12 mouse cellular contexts compared by ENCODE assay signal in the genomic region with DNA sequence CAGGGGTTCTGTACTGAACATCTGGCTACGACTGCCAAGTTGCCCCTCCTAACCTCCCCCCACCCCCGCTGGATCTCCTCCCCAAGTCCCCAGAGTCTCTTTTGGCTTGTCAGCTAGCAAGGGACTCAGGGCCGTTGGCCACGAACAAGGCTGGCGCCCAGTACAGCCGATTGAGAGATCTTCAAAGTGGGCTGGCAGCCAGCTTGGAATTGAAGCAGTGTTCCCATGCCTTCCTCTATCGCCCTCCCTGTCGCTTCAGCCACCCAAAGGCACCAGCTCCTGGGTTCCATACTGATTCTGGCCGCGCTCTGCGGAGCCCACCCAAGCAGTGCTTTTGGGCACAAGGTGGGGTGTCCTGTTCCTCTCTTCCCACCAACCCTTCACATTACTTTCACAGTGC. TPM values are rescaled to one million over a fixed set of nuclear protein-coding genes. Genes with fewer than 3 reads are reported as not detected.
A peak's percentile ranks its signal among the peaks of the same experiment; 100 is the strongest.
DNase-seq lines count a peak whose midpoint lies in the region; ATAC-seq and TF ChIP-seq lines count a peak whose summit lies in the region.
"Had no signal": no experiment of that assay in that cellular context is flagged by ENCODE, and none has a peak within 500 bp of the region (broad histone marks: within the 10 kb centered on the region; RNA-seq: fewer than 3 reads in every experiment).

No protein-coding gene starts in this region.

- H3K4me2 ChIP-seq in forebrain, embryonic 14.5 days (ENCODE audit: low read length), result no peak overlapping the region
- no peak overlapping the region for H3K4me2 ChIP-seq in forebrain, embryonic 11.5 days (ENCODE audit: low read depth, low read length, severe bottlenecking)
- H3K4me2 ChIP-seq in midbrain, embryonic 15.5 days, result no peak overlapping the region
- no peak overlapping the region for H3K4me2 ChIP-seq in midbrain, embryonic 11.5 days
- H3K4me2 ChIP-seq: limb, embryonic 13.5 days had no signal

- no peak overlapping the region for H3K4me3 ChIP-seq in forebrain, embryonic 14.5 days (ENCODE audit: low read depth, low read length)
- no peak overlapping the region for H3K4me3 ChIP-seq in forebrain, embryonic 11.5 days (ENCODE audit: low read depth, low read length)
- no peak overlapping the region for H3K4me3 ChIP-seq in midbrain, embryonic 15.5 days
- H3K4me3 ChIP-seq in midbrain, embryonic 11.5 days (ENCODE audit: low read depth, low read length), result no peak overlapping the region
- H3K4me3 ChIP-seq in olfactory bulb, adult 2 months (ENCODE audit: insufficient read depth, low read depth, low read length), result no peak overlapping the region
- H3K4me3 ChIP-seq: limb, embryonic 13.5 days; myocyte had no signal

- H3K4me1 ChIP-seq in forebrain, embryonic 14.5 days (ENCODE audit: control insufficient read depth, insufficient read depth, low read length), result peaks cover 13% of the 10 kb centered on the region
- 0 out of 2 replicates have a peak, but pooled peaks cover 3% of the 10 kb centered on the region for H3K4me1 ChIP-seq in forebrain, embryonic 11.5 days (replicated peaks; ENCODE audit: control insufficient read depth, insufficient read depth, low read length)
- H3K4me1 ChIP-seq in midbrain, embryonic 15.5 days, result peaks cover 14% of the 10 kb centered on the region
- H3K4me1 ChIP-seq in midbrain, embryonic 11.5 days (ENCODE audit: control insufficient read depth, insufficient read depth, low read length), result peaks cover 14% of the 10 kb centered on the region
- H3K4me1 ChIP-seq in olfactory bulb, adult 2 months (ENCODE audit: control insufficient read depth, insufficient read depth, low read length), result peaks cover 21% of the 10 kb centered on the region

- WGBS in forebrain, embryonic 14.5 days, result 66% methylated on average over 11 of the region's 11 CpGs
- 75% methylated on average over 11 of the region's 11 CpGs for WGBS in forebrain, embryonic 11.5 days
- 64% methylated on average over 11 of the region's 11 CpGs for WGBS in midbrain, embryonic 15.5 days
- WGBS in midbrain, embryonic 11.5 days, result 73% methylated on average over 11 of the region's 11 CpGs
- WGBS in olfactory bulb, adult 2 months, result 49% methylated on average over 11 of the region's 11 CpGs

- TF ChIP-seq POLR2A in olfactory bulb, adult 2 months (IDR thresholded peaks at IDR 0.05; ENCODE audit: insufficient read depth, low read depth, low read length), result no peak

- TF ChIP-seq CTCF in olfactory bulb, adult 2 months (IDR thresholded peaks at IDR 0.05; ENCODE audit: insufficient read depth, low read depth, low read length), result no peak

- DNase-seq in forebrain, embryonic 14.5 days (ENCODE audit: low spot score), result peak; percentile 41
- DNase-seq in forebrain, embryonic 11.5 days (ENCODE audit: low spot score), result no peak
- no peak for DNase-seq in midbrain, embryonic 11.5 days (ENCODE audit: low spot score, missing footprints)
- peak; percentile 69 to 74 for DNase-seq in heart, postnatal 14 days
- no peak for DNase-seq in spleen, postnatal 36 days (ENCODE audit: low spot score in 2 of 2)
- no peak for DNase-seq in urinary bladder, postnatal 14 days (ENCODE audit: low spot score)
- DNase-seq: kidney, adult 8-10 months had no signal

- no peak for ATAC-seq in forebrain, embryonic 14.5 days
- ATAC-seq in forebrain, embryonic 11.5 days (replicated peaks; ENCODE audit: low FRiP score), result no peak
- 0 out of 2 replicates have a peak, but pooled peaks have one; percentile 41 for ATAC-seq in midbrain, embryonic 15.5 days (replicated peaks)
- no peak for ATAC-seq in midbrain, embryonic 11.5 days (ENCODE audit: low FRiP score)
- ATAC-seq: CD4-positive, CD25-positive, alpha-beta regulatory T cell, adult 4 months had no signal

- H3K36me3 ChIP-seq in forebrain, embryonic 14.5 days (ENCODE audit: control insufficient read depth, insufficient read depth, low read length), result no peaks in the 10 kb centered on the region
- H3K36me3 ChIP-seq in forebrain, embryonic 11.5 days (ENCODE audit: control insufficient read depth, insufficient read depth, low read length), result no peaks in the 10 kb centered on the region
- no peaks in the 10 kb centered on the region for H3K36me3 ChIP-seq in midbrain, embryonic 15.5 days (replicated peaks)
- H3K36me3 ChIP-seq in midbrain, embryonic 11.5 days (ENCODE audit: control insufficient read depth, insufficient read depth, low read length), result no peaks in the 10 kb centered on the region
- H3K36me3 ChIP-seq: limb, embryonic 13.5 days had no signal

- H3K9me3 ChIP-seq in forebrain, embryonic 14.5 days (replicated peaks; ENCODE audit: control insufficient read depth, low read length), result no peaks in the 10 kb centered on the region
- no peaks in the 10 kb centered on the region for H3K9me3 ChIP-seq in forebrain, embryonic 11.5 days (ENCODE audit: control insufficient read depth, low read length)
- H3K9me3 ChIP-seq in midbrain, embryonic 15.5 days, result no peaks in the 10 kb centered on the region
- no peaks in the 10 kb centered on the region for H3K9me3 ChIP-seq in midbrain, embryonic 11.5 days (ENCODE audit: control insufficient read depth, low read length)
- H3K9me3 ChIP-seq: limb, embryonic 13.5 days had no signal

- no peak overlapping the region for H3K27ac ChIP-seq in forebrain, embryonic 14.5 days (ENCODE audit: low read depth, low read length)
- no peak overlapping the region for H3K27ac ChIP-seq in forebrain, embryonic 11.5 days (ENCODE audit: low read depth, low read length)
- H3K27ac ChIP-seq in midbrain, embryonic 15.5 days, result no peak overlapping the region
- no peak overlapping the region for H3K27ac ChIP-seq in midbrain, embryonic 11.5 days (ENCODE audit: low read depth, low read length)
- 0 out of 2 replicates have a peak overlapping the region, but pooled peaks have one; percentile 3 for H3K27ac ChIP-seq in olfactory bulb, adult 2 months (ENCODE audit: insufficient read depth, low read depth, low read length)
- H3K27ac ChIP-seq: limb, embryonic 13.5 days had no signal

- H3K9ac ChIP-seq in forebrain, embryonic 14.5 days (ENCODE audit: low read length), result no peak overlapping the region
- H3K9ac ChIP-seq in forebrain, embryonic 11.5 days (ENCODE audit: low read length), result no peak overlapping the region
- H3K9ac ChIP-seq in midbrain, embryonic 15.5 days, result no peak overlapping the region
- H3K9ac ChIP-seq in midbrain, embryonic 11.5 days (ENCODE audit: low read length), result no peak overlapping the region
- H3K9ac ChIP-seq: limb, embryonic 13.5 days had no signal

- no peaks in the 10 kb centered on the region for H3K27me3 ChIP-seq in forebrain, embryonic 14.5 days (replicated peaks; ENCODE audit: control insufficient read depth, insufficient read depth, low read length)
- H3K27me3 ChIP-seq in forebrain, embryonic 11.5 days (ENCODE audit: control insufficient read depth, insufficient read depth, low read length), result no peaks in the 10 kb centered on the region
- H3K27me3 ChIP-seq in midbrain, embryonic 15.5 days (replicated peaks), result no peaks in the 10 kb centered on the region
- H3K27me3 ChIP-seq in midbrain, embryonic 11.5 days (ENCODE audit: control insufficient read depth, insufficient read depth, low read length), result no peaks in the 10 kb centered on the region; the same call in 1 of the 2 replicates
- H3K27me3 ChIP-seq: limb, embryonic 13.5 days had no signal

- intact Hi-C loops in heart, postnatal 14 days (cut with DNase I), result no loop called here

RNA-seq across cellular contexts. Expression of a gene that starts 31.6 kb away (rescaled TPM):
- polyA plus RNA-seq in forebrain, embryonic 14.5 days (2014; fragmentation: Nextera tagmentation; extraction: Ambion mirVana), result 14.7 and 14.8 TPM in 2 replicates
- polyA plus RNA-seq in forebrain, embryonic 11.5 days (2014; fragmentation: Nextera tagmentation; extraction: Ambion mirVana), result 19.9 and 20.3 TPM in 2 replicates
- polyA plus RNA-seq in midbrain, embryonic 15.5 days (2015; fragmentation: Nextera tagmentation; extraction: Ambion mirVana), result 39.5 and 42.4 TPM in 2 replicates
- polyA plus RNA-seq in midbrain, embryonic 11.5 days (2014; fragmentation: Nextera tagmentation; extraction: Ambion mirVana), result 13.1 and 14.0 TPM in 2 replicates
- total RNA-seq in heart, postnatal 14 days (2021), result 1 to 10 TPM; 7.1 to 7.6 TPM
- not detected in 2 replicates for polyA plus RNA-seq in olfactory bulb, adult 2 months (2012; ENCODE audit: insufficient read depth, insufficient read length, low replicate concordance, missing spikeins)

Comparison
In these comparisons a context has a peak if more than half of its experiments do, and no peak if none do; other contexts are left out.
1. DNase-seq: peak in forebrain, embryonic 14.5 days (single experiment) and heart, postnatal 14 days (2 of 2); none in forebrain, embryonic 11.5 days (single experiment), midbrain, embryonic 11.5 days (single experiment), spleen, postnatal 36 days (0 of 2) and urinary bladder, postnatal 14 days (single experiment).